9 mouse cellular contexts compared by ENCODE assay signal in the genomic region with DNA sequence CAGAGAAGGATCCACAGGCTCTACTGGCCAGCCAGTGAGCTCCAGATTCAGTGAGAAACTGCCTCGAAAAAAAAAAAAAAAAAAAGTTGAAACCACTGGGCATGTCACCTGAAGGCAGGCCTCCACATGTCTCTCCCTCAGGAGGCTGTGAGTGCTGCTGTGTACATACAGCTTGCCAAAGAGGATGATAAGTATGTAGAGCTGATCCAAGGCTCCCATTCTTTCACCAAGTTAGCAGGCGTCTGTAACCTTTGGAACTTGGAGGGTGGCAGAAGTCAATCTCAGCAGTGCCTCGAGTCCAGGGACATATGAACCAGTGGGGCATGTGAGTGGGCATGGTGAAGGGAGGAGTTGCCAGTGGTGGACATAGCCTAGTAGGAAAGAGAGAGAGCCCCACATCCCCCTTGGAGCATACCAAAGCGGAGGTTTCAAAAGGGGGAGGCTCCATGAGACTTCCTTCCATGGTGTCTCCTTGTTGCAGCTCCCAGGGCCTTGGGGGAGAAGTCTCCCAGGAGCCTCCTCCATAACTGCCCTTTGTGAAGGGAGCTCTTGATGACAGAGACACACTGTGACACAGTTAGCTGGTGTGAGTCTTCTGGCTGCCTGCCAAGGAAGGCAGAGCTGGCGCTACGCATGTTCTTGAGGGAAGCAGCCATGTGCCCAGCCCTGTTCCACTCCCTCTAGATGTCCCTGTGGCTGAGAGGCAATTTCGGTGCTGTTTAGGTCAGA. TPM values are rescaled to one million over a fixed set of nuclear protein-coding genes. Genes with fewer than 3 reads are reported as not detected.
DNase-seq lines count a peak whose midpoint lies in the region; TF ChIP-seq lines count a peak whose summit lies in the region.
"Had no signal": no experiment of that assay in that cellular context is flagged by ENCODE, and none has a peak within 500 bp of the region (broad histone marks: within the 10 kb centered on the region; RNA-seq: fewer than 3 reads in every experiment).

No protein-coding gene starts in this region.

- peak; percentile 9 for DNase-seq in gastrocnemius, postnatal 10 days
- DNase-seq in gastrocnemius, postnatal 4 days (ENCODE audit: low spot score in 2 of 2) = no peak
- DNase-seq in brain, adult 2 months (ENCODE audit: low read depth, low spot score) = peak; percentile 62
- peak; percentile 45 to 53 for DNase-seq in kidney, postnatal 36 days
- DNase-seq in right cerebral cortex, postnatal 4 days = peak; percentile 15
- no peak for DNase-seq in thymus, postnatal 4 days
- DNase-seq in embryo, embryonic 10.5 days (ENCODE audit: low spot score) = no peak

- H3K36me3 ChIP-seq in E14TG2a.4 (ENCODE audit: insufficient read depth, low read length) = no peaks in the 10 kb centered on the region

- H3K4me3 ChIP-seq in E14TG2a.4 (replicated peaks; ENCODE audit: low read length) = 0 out of 2 replicates have a peak overlapping the region, but pooled peaks have one; percentile 3

- TF ChIP-seq CTCF in E14TG2a.4 (conservative IDR thresholded peaks at IDR 0.05; ENCODE audit: low read length) = no peak

- 0 out of 2 replicates have a peak, but pooled peaks cover 3% of the 10 kb centered on the region for H3K27me3 ChIP-seq in E14TG2a.4 (ENCODE audit: insufficient read depth, low read length)

- H3K4me1 ChIP-seq in E14TG2a.4 (replicated peaks; ENCODE audit: low read depth, low read length) = peaks cover 75% of the 10 kb centered on the region

- H3K9me3 ChIP-seq in E14TG2a.4 (ENCODE audit: low read length) = no peaks in the 10 kb centered on the region

RNA-seq across cellular contexts. Expression of a gene that starts 6.6 kb away (rescaled TPM):
- total RNA-seq in gastrocnemius, postnatal 10 days (2021) = not detected
- total RNA-seq in gastrocnemius, postnatal 4 days (2021) = not detected
- total RNA-seq: layer of hippocampus, adult 18-20 months had no signal

RNA-seq across cellular contexts. Expression of a gene that starts 16.3 kb away (rescaled TPM):
- under 1 TPM in 1 of 2 experiments, not detected in 1; 0.23 TPM for total RNA-seq in gastrocnemius, postnatal 10 days (2021)
- total RNA-seq in gastrocnemius, postnatal 4 days (2021) = under 1 TPM in 1 of 2 experiments, not detected in 1; 0.52 TPM
- total RNA-seq: layer of hippocampus, adult 18-20 months had no signal

RNA-seq across cellular contexts. Expression of a gene that starts 38.6 kb away (rescaled TPM):
- total RNA-seq in gastrocnemius, postnatal 10 days (2021) = not detected
- total RNA-seq in gastrocnemius, postnatal 4 days (2021) = not detected
- total RNA-seq: layer of hippocampus, adult 18-20 months had no signal

RNA-seq across cellular contexts. Expression of a gene that starts 55.2 kb away (rescaled TPM):
- not detected for total RNA-seq in gastrocnemius, postnatal 10 days (2021)
- not detected for total RNA-seq in gastrocnemius, postnatal 4 days (2021)
- total RNA-seq: layer of hippocampus, adult 18-20 months had no signal

Comparison
In these comparisons a context has a peak if more than half of its experiments do, and no peak if none do; other contexts are left out.
1. DNase-seq: peak in gastrocnemius, postnatal 10 days (single experiment), brain, adult 2 months (single experiment), kidney, postnatal 36 days (2 of 2) and right cerebral cortex, postnatal 4 days (single experiment); none in gastrocnemius, postnatal 4 days (0 of 2), thymus, postnatal 4 days (single experiment) and embryo, embryonic 10.5 days (single experiment).